Mouse (Mus musculus): Measurements from ENCODE around the gene Igsf6.
A peak's percentile ranks its signal among the peaks of the same experiment; 100 is the strongest.
"Not testable (repeated sequence)": the region's sequence is repeated elsewhere in the genome, so short reads cannot be mapped to it uniquely, and the experiment has no call there.

Igsf6 gene

DNA sequence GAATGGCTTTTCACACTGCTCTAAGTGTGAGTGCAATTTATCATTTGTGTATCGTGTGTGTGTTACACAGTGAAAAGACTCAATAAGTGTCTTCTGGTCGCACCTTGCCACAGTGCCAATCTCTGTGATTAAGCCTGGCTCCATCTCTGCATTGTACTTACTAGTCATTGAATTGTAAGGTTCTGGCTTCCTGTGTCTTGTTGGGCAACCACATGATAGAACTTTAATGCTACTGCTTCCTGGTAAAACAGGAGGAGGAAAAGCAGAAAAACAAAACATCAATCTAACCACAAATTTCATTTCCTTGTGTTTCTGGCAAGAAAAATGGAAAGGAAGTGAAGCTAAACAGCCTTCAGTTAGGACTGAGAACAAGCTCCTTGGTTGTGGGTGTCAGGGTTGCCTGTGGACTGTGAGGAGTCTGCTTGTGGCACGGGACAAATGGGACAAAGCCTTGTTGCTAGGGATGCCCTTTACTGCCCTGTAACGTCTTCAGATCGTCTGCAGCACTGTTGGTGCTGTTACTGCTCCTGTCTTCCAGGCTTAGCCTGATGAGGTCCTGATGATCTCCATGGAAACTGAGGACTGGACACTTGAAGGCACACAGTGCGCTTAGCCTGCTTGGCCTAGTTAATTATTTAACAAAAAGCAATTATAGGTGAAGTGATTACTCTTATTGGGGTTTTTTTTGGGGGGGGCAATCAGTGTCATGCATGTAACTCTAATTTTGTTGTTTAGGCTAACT, 14.7 kb downstream of the Igsf6 start:
- no peak for DNase-seq (ENCODE audit: low read depth, low spot score)

DNA sequence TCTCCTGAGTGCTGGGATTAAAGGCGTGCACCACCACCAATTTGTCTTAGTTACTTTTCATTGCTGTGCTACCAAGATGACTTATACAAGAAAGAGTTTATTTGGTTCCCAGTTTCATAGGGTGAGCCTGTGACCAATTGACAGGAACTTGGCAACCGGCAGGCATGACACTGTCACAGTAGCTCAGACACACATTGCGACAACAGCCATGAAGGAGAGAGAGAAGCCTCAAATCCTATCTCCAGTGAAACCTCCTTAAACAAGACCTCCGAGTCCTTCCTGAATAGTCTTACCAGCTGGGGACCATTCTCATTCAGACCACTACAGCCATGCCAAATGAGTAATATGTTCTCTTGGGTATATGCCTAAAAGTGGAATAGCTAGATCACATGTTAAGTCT, 21.3 kb downstream of the Igsf6 start:
- no peak for DNase-seq (ENCODE audit: low read depth, low spot score)

DNA sequence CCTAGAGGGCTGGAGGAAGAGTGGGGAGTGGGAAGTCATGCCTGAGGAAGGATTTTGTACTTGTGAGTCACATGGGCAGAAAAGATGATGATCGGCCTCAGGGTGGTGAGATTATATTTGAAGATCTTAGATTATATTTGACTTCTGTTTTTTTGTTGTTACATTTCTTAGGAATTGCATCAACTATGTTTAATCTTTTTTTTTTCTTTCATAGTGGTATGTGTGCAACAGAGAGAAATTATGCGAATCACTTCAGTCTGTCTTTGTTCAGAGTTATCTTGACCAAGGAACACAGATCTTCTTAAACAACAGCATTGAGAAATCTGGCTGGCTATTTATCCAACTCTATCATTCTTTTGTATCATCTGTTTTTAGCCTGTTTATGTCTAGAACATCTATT, 26.7 kb downstream of the Igsf6 start:
- DNase-seq (ENCODE audit: low read depth, low spot score) = no peak

DNA sequence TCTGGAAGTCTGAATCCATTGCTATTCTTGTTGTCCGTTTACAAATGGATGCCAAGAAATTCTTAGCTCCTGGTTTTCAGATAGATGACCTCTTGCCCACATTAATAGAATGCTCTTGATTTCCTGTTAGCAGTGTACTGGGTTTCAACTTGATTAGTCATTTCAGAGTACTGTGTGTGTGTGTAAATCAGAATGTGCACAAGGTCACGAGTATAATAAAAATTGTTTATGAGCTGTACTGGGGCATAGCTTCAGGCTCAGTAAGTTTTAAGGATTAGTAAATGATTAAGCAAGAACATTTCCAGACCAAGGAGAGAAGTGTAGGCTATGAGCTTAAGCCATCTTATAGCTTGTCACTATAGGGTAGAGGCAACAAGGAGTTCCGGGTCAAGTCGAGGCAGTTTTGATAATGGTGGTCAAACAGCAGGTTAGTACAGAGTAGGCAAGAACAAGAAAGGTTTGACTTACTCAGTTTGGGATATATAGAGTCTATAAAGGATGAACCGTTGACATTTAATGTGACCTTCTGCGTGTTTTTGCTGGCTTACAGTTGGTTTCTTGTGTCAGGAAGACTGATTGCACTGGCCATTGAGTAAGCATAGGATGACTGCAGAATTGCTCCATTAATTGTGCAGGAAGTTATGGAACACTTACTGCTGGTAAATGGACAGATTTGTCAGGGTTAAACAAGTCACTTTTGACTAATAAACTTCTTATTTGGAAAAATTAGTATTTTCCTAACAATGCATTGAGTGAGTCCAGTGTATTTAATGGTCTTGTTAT, 28.5 kb downstream of the Igsf6 start:
- DNase-seq (ENCODE audit: low read depth, low spot score) = no peak

GRCm38 (mm10) chr7:121044251-121044650, 30.1 kb downstream of the Igsf6 start:
- no peak for DNase-seq (ENCODE audit: low read depth, low spot score)

GRCm38 (mm10) chr7:121043510-121043909, 30.9 kb downstream of the Igsf6 start:
- DNase-seq (ENCODE audit: low read depth, low spot score) = no peak

DNA sequence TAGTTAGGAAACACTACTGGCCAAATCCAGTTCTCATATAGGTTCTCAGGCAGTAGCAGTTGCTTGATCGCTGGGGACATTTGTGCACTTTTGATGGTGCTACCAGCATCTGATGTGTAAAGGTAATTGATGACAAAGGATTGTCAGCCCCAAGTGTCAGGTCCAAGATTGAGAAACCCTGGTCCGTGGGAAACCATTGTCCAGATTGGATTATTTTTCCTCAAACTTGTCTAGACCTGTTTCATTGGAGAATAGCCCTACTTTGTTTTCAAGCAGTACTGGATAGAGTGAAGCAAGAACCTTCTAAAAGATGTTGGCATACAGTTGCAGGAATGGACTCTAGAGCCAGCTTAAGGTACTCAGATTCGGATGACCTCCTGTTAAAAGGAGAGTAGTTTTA, 31.4 kb downstream of the Igsf6 start:
- DNase-seq (ENCODE audit: low read depth, low spot score) = no peak

- DNase-seq (ENCODE audit: low read depth, low spot score) = no peak
Measured at GRCm38 (mm10) chr7:121041989-121042388, 32.4 kb downstream of the Igsf6 start.

GRCm38 (mm10) chr7:121040595-121040994, 33.8 kb downstream of the Igsf6 start:
- no peak for DNase-seq (ENCODE audit: low read depth, low spot score)

GRCm38 (mm10) chr7:121035161-121035721, 39.1 kb downstream of the Igsf6 start:
- peak; percentile 64 for DNase-seq (ENCODE audit: low read depth, low spot score)

- DNase-seq (ENCODE audit: low read depth, low spot score) = no peak
Measured at GRCm38 (mm10) chr7:121034701-121035141, 39.7 kb downstream of the Igsf6 start.

DNA sequence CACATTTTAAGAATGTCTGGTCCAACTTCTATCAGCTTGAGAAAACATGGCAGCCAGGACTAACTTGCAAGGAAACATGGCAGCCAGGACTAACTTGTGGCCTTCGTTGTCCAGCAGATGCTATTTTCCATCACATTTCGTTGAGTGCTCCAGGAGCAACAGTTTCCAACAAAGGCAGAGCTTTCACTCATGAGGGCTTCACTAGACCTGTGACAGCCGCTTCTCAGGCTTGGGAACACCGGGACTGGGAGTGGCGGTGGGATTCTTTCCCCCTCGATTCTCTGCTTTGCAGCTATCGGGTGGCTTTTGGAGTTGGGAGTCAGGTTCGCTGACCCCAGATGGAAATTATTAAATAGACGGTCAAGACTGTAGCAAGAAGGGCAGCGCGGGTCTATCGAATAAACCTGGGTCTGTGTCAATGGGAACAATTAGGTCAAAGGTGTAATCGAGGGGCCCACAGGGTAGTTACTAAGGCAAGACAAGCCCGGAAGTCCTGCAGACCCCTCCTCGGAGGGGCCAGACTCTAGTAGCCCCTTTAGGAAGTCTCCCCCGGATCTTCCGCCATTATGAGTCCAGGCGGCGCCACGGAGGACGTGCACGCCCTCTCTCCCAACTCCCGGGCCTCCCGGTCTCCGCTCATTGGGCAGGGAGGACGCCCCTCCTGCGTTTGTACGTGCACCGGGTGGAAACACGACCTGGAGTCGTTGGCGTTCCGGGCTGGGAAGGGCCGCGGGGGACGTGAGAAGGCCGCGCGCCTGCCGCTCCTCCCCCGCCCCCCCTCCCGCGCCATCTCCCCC, 40.3 kb downstream of the Igsf6 start, which contains the start of gene Mettl9:
TSS of gene Mettl9 (plus strand) at position 590 of the 797 bp plus-strand sequence.
- peak; percentile 96 for DNase-seq (ENCODE audit: low read depth, low spot score)

- DNase-seq (ENCODE audit: low read depth, low spot score) = not testable (repeated sequence)
Measured at GRCm38 (mm10) chr7:121029947-121030346, 44.4 kb downstream of the Igsf6 start.

DNA sequence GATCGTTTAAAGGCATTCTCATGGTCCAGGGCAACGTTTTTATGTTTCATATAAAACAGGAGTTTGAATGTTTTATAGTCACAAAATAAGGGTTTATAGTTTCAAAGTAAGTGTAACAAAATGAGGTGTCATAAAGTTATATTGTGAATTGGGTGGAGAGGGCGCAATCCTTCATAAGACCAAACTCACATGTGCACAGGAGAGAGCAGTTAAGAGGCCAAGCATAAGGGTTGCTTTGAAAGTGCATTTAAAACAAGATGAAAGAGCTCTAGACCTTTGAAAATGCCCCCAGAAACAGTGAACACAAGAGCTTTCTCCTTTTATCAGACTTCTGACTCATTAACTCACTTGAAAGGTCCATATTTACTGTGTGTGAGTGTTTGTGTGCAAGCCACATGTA, 48.1 kb downstream of the Igsf6 start:
- DNase-seq (ENCODE audit: low read depth, low spot score) = no peak

DNA sequence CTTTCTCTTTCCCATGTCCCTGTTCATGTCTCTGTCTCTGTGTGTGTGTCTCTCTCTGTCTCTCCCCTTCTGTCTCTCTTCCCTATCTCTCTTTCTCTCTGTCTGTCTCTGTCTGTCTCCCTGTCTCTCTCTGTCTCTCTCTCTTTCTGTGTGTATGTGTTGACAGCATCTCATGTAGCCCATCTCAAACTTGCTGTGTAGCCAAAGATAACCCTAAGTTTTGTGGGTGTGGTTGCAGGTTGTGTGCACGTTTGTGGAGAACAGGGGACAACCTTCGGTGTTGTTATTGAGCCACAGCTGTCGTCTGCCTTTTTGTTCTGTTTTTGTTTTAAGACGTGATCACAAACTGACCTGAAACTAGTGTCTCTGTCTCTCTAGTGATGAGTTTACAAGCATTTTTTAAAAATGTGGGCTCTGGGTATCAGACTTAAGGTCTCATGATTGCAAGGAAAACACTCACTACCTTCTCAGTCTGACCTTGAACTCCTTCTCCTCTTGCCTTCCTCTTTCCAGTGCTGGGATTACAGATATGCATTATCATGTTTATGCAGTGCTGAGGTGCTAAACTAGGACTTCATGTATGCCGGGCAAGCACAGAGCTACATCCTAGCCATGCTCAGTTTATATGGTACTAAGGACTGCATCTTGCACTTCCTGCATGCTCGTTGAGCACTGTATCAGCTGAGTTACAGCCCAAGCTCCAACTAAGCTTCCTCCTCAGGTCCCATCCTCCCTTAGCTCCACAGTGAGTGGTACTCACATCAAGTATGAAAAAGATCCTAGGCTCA, 49.0 kb downstream of the Igsf6 start:
- DNase-seq (ENCODE audit: low read depth, low spot score) = no peak

GRCm38 (mm10) chr7:121020277-121020676, 54.1 kb downstream of the Igsf6 start:
- DNase-seq (ENCODE audit: low read depth, low spot score) = no peak

GRCm38 (mm10) chr7:121018778-121019177, 55.6 kb downstream of the Igsf6 start:
- no peak for DNase-seq (ENCODE audit: low read depth, low spot score)

- DNase-seq (ENCODE audit: low read depth, low spot score) = no peak
Measured at GRCm38 (mm10) chr7:121014486-121014885, 59.9 kb downstream of the Igsf6 start.

All from A20 (cell line).